Mouse (Mus musculus) kidney, adult 18-20 months (tissue): ENCODE data around the gene Bri3.
A peak's percentile ranks its signal among the peaks of the same experiment; 100 is the strongest.
"Not testable (repeated sequence)": the region's sequence is repeated elsewhere in the genome, so short reads cannot be mapped to it uniquely, and the experiment has no call there.

ENCODE experiments used
- DNase-seq: peaks from one replicate; pipeline ENCODE4 v3.0.0; 2021

Bri3 gene

GRCm38 (mm10) chr5:144364680-144365357, 120.6 kb downstream of the Bri3 start:
- DNase-seq = no peak

GRCm38 (mm10) chr5:144366551-144366950, 122.3 kb downstream of the Bri3 start:
- DNase-seq = not testable (repeated sequence)

- DNase-seq = no peak
Measured at GRCm38 (mm10) chr5:144368661-144369205, 124.5 kb downstream of the Bri3 start.

- DNase-seq = no peak
Measured at GRCm38 (mm10) chr5:144370986-144371385, 126.7 kb downstream of the Bri3 start.

GRCm38 (mm10) chr5:144372177-144372576, 127.9 kb downstream of the Bri3 start:
- no peak for DNase-seq

DNA sequence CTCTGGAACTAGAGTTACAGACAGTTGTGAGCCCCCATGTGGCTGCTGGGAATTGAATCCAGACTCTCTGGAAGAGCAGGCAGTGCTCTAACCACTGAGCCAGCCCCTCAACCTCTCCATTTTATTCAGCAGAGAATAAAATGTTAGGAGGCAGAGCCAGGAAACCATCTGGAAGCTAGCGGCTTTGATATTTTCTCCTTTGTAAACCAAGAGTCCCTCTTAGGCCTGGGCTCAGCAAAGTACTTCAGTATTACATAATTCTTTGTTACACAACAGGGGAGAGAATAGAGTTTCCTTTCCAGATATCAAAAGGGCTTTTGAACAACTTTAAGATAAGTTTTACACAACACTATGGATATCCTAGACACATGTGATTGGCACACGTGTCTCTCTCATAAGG, 128.6 kb downstream of the Bri3 start:
- DNase-seq = no peak

DNA sequence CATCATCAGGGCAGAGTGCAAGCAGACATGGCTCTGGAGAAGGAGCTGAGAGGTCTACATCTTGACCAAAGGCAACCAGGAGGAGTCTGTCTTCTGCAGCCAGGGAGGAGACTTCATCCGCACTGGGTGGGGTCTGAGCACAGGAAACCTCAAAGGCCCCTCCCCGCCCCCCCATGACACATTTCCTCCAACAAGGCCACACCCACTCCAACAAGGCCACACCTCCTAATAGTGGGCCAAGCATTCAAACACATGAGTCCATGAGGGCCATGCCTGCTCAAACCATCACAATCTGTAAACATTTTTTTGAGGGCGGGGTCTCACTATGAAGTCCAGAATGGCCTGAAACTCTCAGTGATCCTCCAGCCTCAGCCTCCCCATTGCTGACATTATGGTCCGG, 135.2 kb downstream of the Bri3 start:
- DNase-seq = no peak

GRCm38 (mm10) chr5:144380689-144381088, 136.5 kb downstream of the Bri3 start:
- DNase-seq = no peak

DNA sequence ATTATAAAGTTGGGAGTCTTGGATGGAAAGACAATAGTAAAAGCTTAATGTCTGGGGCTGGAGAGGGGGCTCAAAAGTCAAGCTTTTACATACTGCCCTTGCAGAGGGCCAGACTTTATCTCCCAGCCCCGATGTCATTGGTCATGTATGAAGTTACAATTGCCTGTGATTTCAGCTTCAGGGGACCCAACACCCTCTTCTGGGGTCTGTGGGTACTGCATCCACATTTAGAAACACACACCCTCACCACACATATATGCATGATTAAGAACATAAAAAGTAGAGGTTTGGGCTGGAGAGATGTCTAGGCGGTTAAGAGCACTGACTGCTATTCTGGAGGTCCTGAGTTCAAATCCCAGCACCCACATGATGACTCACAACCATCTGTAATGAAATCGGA, 137.5 kb downstream of the Bri3 start:
- DNase-seq = peak; percentile 22

GRCm38 (mm10) chr5:144383936-144384335, 139.7 kb downstream of the Bri3 start:
- no peak for DNase-seq

- DNase-seq = peak; percentile 45
Measured at GRCm38 (mm10) chr5:144387851-144388250, 143.6 kb downstream of the Bri3 start.

DNA sequence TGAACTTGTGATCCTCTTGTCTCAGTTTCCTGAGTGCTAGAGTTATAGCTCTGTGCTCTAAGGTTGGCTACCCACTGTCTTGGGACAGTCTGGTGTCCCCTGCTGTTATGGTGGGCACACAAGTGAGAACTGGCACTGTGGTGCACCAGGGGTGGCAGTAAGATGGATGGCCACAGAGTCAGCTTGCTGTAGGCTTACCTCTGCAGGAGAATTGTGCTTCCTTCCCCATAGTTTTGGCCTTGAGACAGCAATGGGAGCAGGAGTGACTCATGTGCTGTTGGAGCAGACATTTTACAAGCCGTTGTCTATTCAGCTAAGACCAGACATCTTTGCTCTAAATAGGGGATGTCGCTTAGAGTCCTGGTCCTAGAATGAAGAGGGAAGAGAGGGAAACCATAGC, 149.9 kb downstream of the Bri3 start:
- DNase-seq = no peak

GRCm38 (mm10) chr5:144397566-144397965, 153.3 kb downstream of the Bri3 start:
- no peak for DNase-seq

DNA sequence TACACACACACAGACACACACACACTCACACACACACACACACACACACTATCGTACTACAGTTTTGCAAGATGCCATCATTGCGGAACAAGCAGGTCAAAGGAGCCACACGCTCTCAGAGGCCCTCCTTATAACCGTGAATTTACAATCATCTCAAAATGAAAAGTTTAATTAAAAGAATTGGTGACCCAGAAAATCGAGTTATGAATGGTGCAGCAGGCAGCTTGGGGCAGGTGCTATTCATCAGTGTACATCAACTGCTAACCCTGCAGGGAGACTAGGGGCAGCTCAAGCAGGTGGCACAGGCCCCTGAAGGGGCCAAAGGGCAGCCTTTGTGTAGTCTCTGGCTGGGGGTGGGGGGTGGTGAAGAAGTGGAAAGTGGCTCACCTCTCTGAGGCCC, 156.6 kb downstream of the Bri3 start:
- no peak for DNase-seq

- DNase-seq = no peak
Measured at GRCm38 (mm10) chr5:144406256-144406655, 162.0 kb downstream of the Bri3 start.

DNA sequence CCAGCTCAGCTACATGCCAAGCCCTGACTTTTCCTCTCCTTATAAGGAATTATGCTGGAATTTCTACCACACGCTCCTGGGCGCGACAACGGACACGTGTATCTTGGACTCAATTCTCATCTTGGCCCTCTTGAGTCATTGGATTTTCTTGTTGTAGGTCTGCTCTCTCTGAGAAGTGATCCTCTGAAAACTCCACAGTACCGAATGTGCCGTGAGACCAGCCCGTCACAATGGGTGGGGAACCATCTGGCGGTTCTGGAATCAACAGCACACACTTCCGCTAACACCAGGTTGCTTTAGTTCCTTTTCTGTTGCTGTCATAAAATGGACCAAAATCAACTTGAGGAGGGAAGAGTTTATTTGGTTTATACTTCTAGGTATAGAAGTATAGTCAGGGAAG, 166.4 kb downstream of the Bri3 start:
- DNase-seq = no peak

DNA sequence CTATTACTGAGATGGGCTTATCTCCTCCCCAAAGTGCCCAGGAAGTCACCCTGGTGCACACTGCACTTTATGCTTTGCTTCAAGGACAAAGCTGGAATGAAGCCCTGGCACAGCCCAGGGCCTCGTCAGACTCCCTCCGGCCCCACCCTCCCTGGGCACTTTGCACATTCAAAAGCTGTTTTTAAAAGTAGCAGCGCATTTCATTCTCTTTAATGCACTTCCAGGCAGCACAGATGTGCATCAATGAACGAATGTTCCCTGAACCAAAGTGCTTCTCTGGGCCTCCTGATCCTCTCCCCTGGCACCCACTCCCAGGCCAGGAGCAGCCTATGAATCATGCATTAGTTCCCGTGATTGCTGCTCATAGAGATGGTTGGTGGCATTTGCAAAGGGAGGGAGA, 167.5 kb downstream of the Bri3 start:
- no peak for DNase-seq

DNA sequence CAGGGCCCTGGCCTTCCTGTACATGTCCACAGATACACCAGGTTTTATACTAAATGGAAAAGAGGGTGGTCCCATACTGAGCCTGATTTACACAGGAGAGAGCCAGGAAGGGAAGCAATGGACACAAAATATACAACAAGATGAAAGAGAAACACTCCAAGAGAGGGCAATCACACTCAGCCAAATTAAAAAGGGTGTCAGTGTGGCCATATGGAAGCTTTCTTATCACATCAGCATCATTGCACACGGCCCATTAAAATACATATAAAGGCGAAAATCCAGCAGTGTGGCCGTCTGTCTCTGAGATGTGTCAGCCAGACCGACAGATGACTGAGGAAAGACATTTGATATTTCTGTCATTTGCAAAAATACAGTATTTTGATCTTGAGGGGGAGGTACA, 168.5 kb downstream of the Bri3 start:
- DNase-seq = no peak

DNA sequence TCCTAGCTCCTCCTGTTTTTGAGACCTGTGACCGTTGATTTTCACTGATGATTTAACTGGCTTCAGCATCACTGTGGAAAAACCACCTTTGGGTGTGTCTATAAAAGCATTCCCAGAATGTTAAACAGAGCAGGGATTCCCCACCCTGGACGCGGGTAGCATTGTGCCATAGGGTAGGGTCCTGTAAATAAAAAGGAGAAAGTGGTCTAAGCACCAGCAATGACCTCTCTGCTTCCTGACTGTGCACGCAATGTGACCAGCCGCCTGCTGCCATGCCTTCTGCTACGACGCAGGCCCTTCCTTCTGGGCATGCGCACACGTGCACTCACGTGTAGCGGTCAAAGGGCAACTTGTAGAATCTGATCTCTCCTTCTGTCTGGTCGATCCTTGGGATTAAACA, 174.2 kb downstream of the Bri3 start:
- peak; percentile 10 for DNase-seq

- no peak for DNase-seq
Measured at GRCm38 (mm10) chr5:144420001-144420400, 175.8 kb downstream of the Bri3 start.

- DNase-seq = no peak
Measured at GRCm38 (mm10) chr5:144426697-144427096, 182.5 kb downstream of the Bri3 start.

- DNase-seq = no peak
Measured at GRCm38 (mm10) chr5:144427861-144428260, 183.6 kb downstream of the Bri3 start.

- no peak for DNase-seq
Measured at GRCm38 (mm10) chr5:144431481-144431880, 187.2 kb downstream of the Bri3 start.

GRCm38 (mm10) chr5:144439286-144440040, 195.2 kb downstream of the Bri3 start:
- DNase-seq = no peak
